Mouse (Mus musculus) embryonic facial prominence, embryonic 15.5 days (tissue): ENCODE data around the gene Sars. TPM values are rescaled to one million over a fixed set of nuclear protein-coding genes. Genes with fewer than 3 reads are reported as not detected.
A peak's percentile ranks its signal among the peaks of the same experiment; 100 is the strongest.

Experiments
- ATAC-seq: fragments of 200-750 bp; cut with Nextera tagmentation; 2 replicates; pipeline ENCODE4 v1.8.0; 2017; ENCODE audit warnings: low read depth, moderate TSS enrichment; ENCODE audit not compliant: insufficient number of reproducible peaks, low FRiP score, low TSS enrichment
- H3K27ac ChIP-seq: fragments of 300-500 bp; sonication (generic); replicated peaks from 2 replicates; pipeline ENCODE4 v1.5.1; 2015; ENCODE audit warnings: mild to moderate bottlenecking, inconsistent platforms
- H3K27me3 ChIP-seq: fragments of 300-500 bp; sonication (generic); 2 replicates; pipeline ENCODE4 v1.6.1; 2015; ENCODE audit warnings: inconsistent platforms
- H3K36me3 ChIP-seq: fragments of 300-500 bp; sonication (generic); 2 replicates; pipeline ENCODE4 v1.6.1; 2015; ENCODE audit warnings: mild to moderate bottlenecking, inconsistent platforms
- H3K4me1 ChIP-seq: fragments of 300-500 bp; sonication (generic); 2 replicates; pipeline ENCODE4 v1.6.1; 2015; ENCODE audit warnings: inconsistent platforms
- H3K4me2 ChIP-seq: fragments of 300-500 bp; sonication (generic); replicated peaks from 2 replicates; pipeline ENCODE4 v1.6.1; 2015; ENCODE audit warnings: mild to moderate bottlenecking, inconsistent platforms
- H3K4me3 ChIP-seq: fragments of 300-500 bp; sonication (generic); replicated peaks from 2 replicates; pipeline ENCODE4 v1.5.1; 2015; ENCODE audit warnings: mild to moderate bottlenecking, inconsistent platforms
- H3K9ac ChIP-seq: fragments of 300-500 bp; sonication (generic); 2 replicates; pipeline ENCODE4 v1.6.1; 2015; ENCODE audit warnings: inconsistent platforms
- H3K9me3 ChIP-seq: fragments of 300-500 bp; sonication (generic); replicated peaks from 2 replicates; pipeline ENCODE4 v1.6.1; 2016; ENCODE audit warnings: inconsistent platforms
- WGBS: fragments of 180-500 bp; shearing (Covaris S2); methylation state at CpG from one replicate; pipeline ENCODE4 v1.1.7; 2015; 5-methylcytosine and 5-hydroxymethylcytosine counted together
- polyA plus RNA-seq: library from polyadenylated mRNA; unstranded; fragments of >200 nt; fragmentation: Nextera tagmentation; extraction: Ambion mirVana; gene quantifications from 2 replicates; pipeline ENCODE4 v1.2.1, GENCODE M21; 2015

Gene Sars
- polyA plus RNA-seq, 1 experiment from 2014 or later, result 117 TPM

GRCm38 (mm10) chr3:108408517-108409008 lies 36.4 kb downstream of the Sars start:
- Histone ChIP-seq H3K4me1 (peaks cover 34% of the 10 kb centered on the region), H3K9me3 (0 out of 2 replicates have a peak, but pooled peaks cover 7% of the 10 kb centered on the region), H3K9ac (no peak overlapping the region), H3K4me2 (no peak overlapping the region), H3K36me3 (peaks cover 19% of the 10 kb centered on the region), H3K27me3 (no peaks in the 10 kb centered on the region), H3K27ac (no peak overlapping the region), H3K4me3 (no peak overlapping the region)
- WGBS, result 83% methylated on average over 8 of the region's 8 CpGs
- no peak for ATAC-seq

GRCm38 (mm10) chr3:108406306-108406885 lies 38.6 kb downstream of the Sars start:
- ATAC-seq, result no peak
- Histone ChIP-seq H3K36me3 (0 out of 2 replicates have a peak, but pooled peaks cover 8% of the 10 kb centered on the region), H3K9me3 (no peaks in the 10 kb centered on the region), H3K27me3 (no peaks in the 10 kb centered on the region), H3K9ac (no peak overlapping the region), H3K4me3 (no peak overlapping the region), H3K4me2 (no peak overlapping the region), H3K27ac (no peak overlapping the region), H3K4me1 (peaks cover 41% of the 10 kb centered on the region)
- WGBS, result 78% methylated on average over 24 of the region's 24 CpGs

GRCm38 (mm10) chr3:108405536-108406305 lies 39.3 kb downstream of the Sars start:
- Histone ChIP-seq H3K36me3 (0 out of 2 replicates have a peak, but pooled peaks cover 8% of the 10 kb centered on the region), H3K4me2 (no peak overlapping the region), H3K27ac (peak overlapping the region; percentile 6; the same call in 1 of the 2 replicates), H3K4me3 (no peak overlapping the region), H3K4me1 (peaks cover 38% of the 10 kb centered on the region), H3K27me3 (no peaks in the 10 kb centered on the region), H3K9me3 (no peaks in the 10 kb centered on the region), H3K9ac (no peak overlapping the region)
- no peak for ATAC-seq
- WGBS, result 38% methylated on average over 14 of the region's 14 CpGs

GRCm38 (mm10) chr3:108402528-108402920 lies 42.5 kb downstream of the Sars start:
- peak overlapping the region; percentile 55 for H3K27ac ChIP-seq
- H3K9ac ChIP-seq, result no peak overlapping the region
- no peak for ATAC-seq
- no peak overlapping the region for H3K4me2 ChIP-seq
- no peaks in the 10 kb centered on the region for H3K27me3 ChIP-seq
- WGBS, result 77% methylated on average over 15 of the region's 15 CpGs
- H3K4me1 ChIP-seq, result peaks cover 28% of the 10 kb centered on the region
- H3K9me3 ChIP-seq, result no peaks in the 10 kb centered on the region
- H3K4me3 ChIP-seq, result no peak overlapping the region
- H3K36me3 ChIP-seq, result peaks cover 36% of the 10 kb centered on the region; the same call in 1 of the 2 replicates

- H3K27me3 ChIP-seq, result no peaks in the 10 kb centered on the region
- peak overlapping the region; percentile 25 for H3K4me3 ChIP-seq
- 28% methylated on average over 22 of the region's 22 CpGs for WGBS
- ATAC-seq, result peak; percentile 87
- H3K9me3 ChIP-seq, result no peaks in the 10 kb centered on the region
- peaks cover 39% of the 10 kb centered on the region for H3K36me3 ChIP-seq
- H3K4me1 ChIP-seq, result peaks cover 28% of the 10 kb centered on the region
- peak overlapping the region; percentile 55 for H3K27ac ChIP-seq
- H3K4me2 ChIP-seq, result peak overlapping the region; percentile 42
- H3K9ac ChIP-seq, result no peak overlapping the region
These were observed 43.1 kb downstream of the Sars start for GRCm38 (mm10) chr3:108401692-108402527.

- WGBS, result 79% methylated on average over 5 of the region's 5 CpGs
- Histone ChIP-seq H3K4me2 (no peak overlapping the region), H3K27ac (no peak overlapping the region), H3K9ac (no peak overlapping the region), H3K27me3 (no peaks in the 10 kb centered on the region), H3K4me1 (peaks cover 18% of the 10 kb centered on the region), H3K36me3 (peaks cover 50% of the 10 kb centered on the region), H3K9me3 (no peaks in the 10 kb centered on the region), H3K4me3 (no peak overlapping the region)
- ATAC-seq, result no peak
These were observed 44.6 kb downstream of the Sars start for GRCm38 (mm10) chr3:108400442-108400841.

- H3K4me1 ChIP-seq, result peaks cover 18% of the 10 kb centered on the region
- H3K9ac ChIP-seq, result no peak overlapping the region
- peaks cover 57% of the 10 kb centered on the region for H3K36me3 ChIP-seq
- H3K9me3 ChIP-seq, result no peaks in the 10 kb centered on the region
- no peak overlapping the region for H3K4me2 ChIP-seq
- ATAC-seq, result no peak
- no peak overlapping the region for H3K4me3 ChIP-seq
- H3K27ac ChIP-seq, result no peak overlapping the region
- WGBS, result 85% methylated on average over 9 of the region's 9 CpGs
- no peaks in the 10 kb centered on the region for H3K27me3 ChIP-seq
These were observed 46.7 kb downstream of the Sars start for GRCm38 (mm10) chr3:108398281-108398680.

GRCm38 (mm10) chr3:108392793-108393192 lies 52.2 kb downstream of the Sars start:
- Histone ChIP-seq H3K4me1 (peaks cover 18% of the 10 kb centered on the region), H3K36me3 (peaks cover 31% of the 10 kb centered on the region), H3K9ac (no peak overlapping the region), H3K9me3 (no peaks in the 10 kb centered on the region), H3K4me3 (no peak overlapping the region), H3K27ac (no peak overlapping the region), H3K27me3 (no peaks in the 10 kb centered on the region), H3K4me2 (no peak overlapping the region)
- 56% methylated on average over 15 of the region's 15 CpGs for WGBS
- no peak for ATAC-seq

- ATAC-seq, result no peak
These were observed 52.7 kb downstream of the Sars start for GRCm38 (mm10) chr3:108392299-108392698.

GRCm38 (mm10) chr3:108389111-108389545 lies 55.9 kb downstream of the Sars start:
- no peak overlapping the region for H3K4me3 ChIP-seq
- WGBS, result under 1% methylated on average over 5 of the region's 5 CpGs

More at GRCm38 (mm10) chr3:108392299-108392698, 52.7 kb downstream of the Sars start:
- Histone ChIP-seq H3K27ac (no peak overlapping the region; the same call in 1 of the 2 replicates), H3K4me1 (peaks cover 18% of the 10 kb centered on the region), H3K9ac (no peak overlapping the region), H3K27me3 (no peaks in the 10 kb centered on the region), H3K36me3 (peaks cover 28% of the 10 kb centered on the region), H3K4me3 (no peak overlapping the region), H3K9me3 (no peaks in the 10 kb centered on the region), H3K4me2 (no peak overlapping the region)
- WGBS, result 17% methylated on average over 10 of the region's 10 CpGs

GRCm38 (mm10) chr3:108386186-108386585 lies 58.8 kb downstream of the Sars start:
- Histone ChIP-seq H3K9ac (no peak overlapping the region), H3K4me2 (no peak overlapping the region), H3K4me1 (peaks cover 46% of the 10 kb centered on the region), H3K27ac (peak overlapping the region; percentile 44), H3K36me3 (peaks cover 6% of the 10 kb centered on the region; the same call in 1 of the 2 replicates), H3K9me3 (no peaks in the 10 kb centered on the region), H3K27me3 (no peaks in the 10 kb centered on the region), H3K4me3 (no peak overlapping the region)
- WGBS, result 74% methylated on average over 10 of the region's 10 CpGs
- ATAC-seq, result no peak

More at GRCm38 (mm10) chr3:108389111-108389545, 55.9 kb downstream of the Sars start:
- Histone ChIP-seq H3K9me3 (no peaks in the 10 kb centered on the region), H3K4me1 (peaks cover 32% of the 10 kb centered on the region), H3K9ac (no peak overlapping the region), H3K27ac (peak overlapping the region; percentile 56), H3K4me2 (peak overlapping the region; percentile 32), H3K27me3 (no peaks in the 10 kb centered on the region), H3K36me3 (peaks cover 13% of the 10 kb centered on the region; the same call in 1 of the 2 replicates)
- ATAC-seq, result peak; percentile 73
